Mouse (Mus musculus) embryonic facial prominence, embryonic 13.5 days (tissue): ENCODE results near the gene Mybbp1a. TPM values are rescaled to one million over a fixed set of nuclear protein-coding genes. Genes with fewer than 3 reads are reported as not detected.
"Not testable (repeated sequence)": the region's sequence is repeated elsewhere in the genome, so short reads cannot be mapped to it uniquely, and the experiment has no call there.

Source experiments
- ATAC-seq: fragments of 200-750 bp; cut with Nextera tagmentation; 2 replicates; pipeline ENCODE4 v1.8.0; 2017; ENCODE audit warnings: low read depth; ENCODE audit not compliant: insufficient number of reproducible peaks, insufficient read depth, low FRiP score, low TSS enrichment
- H3K27ac ChIP-seq: fragments of 300-500 bp; sonication (generic); 2 replicates; pipeline ENCODE4 v1.5.1; 2015; ENCODE audit warnings: moderate library complexity, mild to moderate bottlenecking, inconsistent platforms
- H3K27me3 ChIP-seq: fragments of 300-500 bp; sonication (generic); 2 replicates; pipeline ENCODE4 v1.6.1; 2015; ENCODE audit warnings: mild to moderate bottlenecking, inconsistent platforms
- H3K36me3 ChIP-seq: fragments of 300-500 bp; sonication (generic); 2 replicates; pipeline ENCODE4 v1.6.1; 2015; ENCODE audit warnings: mild to moderate bottlenecking, inconsistent platforms
- H3K4me1 ChIP-seq: fragments of 300-500 bp; sonication (generic); 2 replicates; pipeline ENCODE4 v1.6.1; 2015; ENCODE audit warnings: inconsistent platforms
- H3K4me2 ChIP-seq: fragments of 300-500 bp; sonication (generic); 2 replicates; pipeline ENCODE4 v1.6.1; 2015; ENCODE audit warnings: moderate library complexity, mild to moderate bottlenecking, inconsistent platforms
- H3K4me3 ChIP-seq: fragments of 300-500 bp; sonication (generic); 2 replicates; pipeline ENCODE4 v1.5.1; 2015; ENCODE audit warnings: mild to moderate bottlenecking, inconsistent platforms
- H3K9ac ChIP-seq: fragments of 300-500 bp; sonication (generic); 2 replicates; pipeline ENCODE4 v1.6.1; 2015; ENCODE audit warnings: mild to moderate bottlenecking, inconsistent platforms
- H3K9me3 ChIP-seq: fragments of 300-500 bp; sonication (generic); 2 replicates; pipeline ENCODE4 v1.6.1; 2016; ENCODE audit warnings: inconsistent platforms
- WGBS: fragments of 180-500 bp; shearing (Covaris S2); methylation state at CpG from one replicate; pipeline ENCODE4 v1.1.7; 2015; ENCODE audit warnings: mixed read lengths; 5-methylcytosine and 5-hydroxymethylcytosine counted together
- polyA plus RNA-seq: library from polyadenylated mRNA; unstranded; fragments of >200 nt; fragmentation: Nextera tagmentation; extraction: Ambion mirVana; gene quantifications from 2 replicates; pipeline ENCODE4 v1.2.1, GENCODE M21; 2015

Gene Mybbp1a
- polyA plus RNA-seq, 1 experiment from 2014 or later, result 174 TPM

GRCm38 (mm10) chr11:72429288-72429690 is 11.9 kb upstream of the Mybbp1a start:
- Histone ChIP-seq H3K4me2 (peak overlapping the region; percentile 40; the same call in 1 of the 2 replicates), H3K27ac (no peak overlapping the region), H3K4me1 (no peaks in the 10 kb centered on the region), H3K36me3 (no peaks in the 10 kb centered on the region), H3K27me3 (no peaks in the 10 kb centered on the region), H3K9me3 (no peaks in the 10 kb centered on the region; the same call in 1 of the 2 replicates), H3K4me3 (no peak overlapping the region), H3K9ac (no peak overlapping the region)
- 0 out of 2 replicates have a peak, but pooled peaks have one; percentile 71 for ATAC-seq
- WGBS, result 40% methylated on average over 7 of the region's 7 CpGs

DNA sequence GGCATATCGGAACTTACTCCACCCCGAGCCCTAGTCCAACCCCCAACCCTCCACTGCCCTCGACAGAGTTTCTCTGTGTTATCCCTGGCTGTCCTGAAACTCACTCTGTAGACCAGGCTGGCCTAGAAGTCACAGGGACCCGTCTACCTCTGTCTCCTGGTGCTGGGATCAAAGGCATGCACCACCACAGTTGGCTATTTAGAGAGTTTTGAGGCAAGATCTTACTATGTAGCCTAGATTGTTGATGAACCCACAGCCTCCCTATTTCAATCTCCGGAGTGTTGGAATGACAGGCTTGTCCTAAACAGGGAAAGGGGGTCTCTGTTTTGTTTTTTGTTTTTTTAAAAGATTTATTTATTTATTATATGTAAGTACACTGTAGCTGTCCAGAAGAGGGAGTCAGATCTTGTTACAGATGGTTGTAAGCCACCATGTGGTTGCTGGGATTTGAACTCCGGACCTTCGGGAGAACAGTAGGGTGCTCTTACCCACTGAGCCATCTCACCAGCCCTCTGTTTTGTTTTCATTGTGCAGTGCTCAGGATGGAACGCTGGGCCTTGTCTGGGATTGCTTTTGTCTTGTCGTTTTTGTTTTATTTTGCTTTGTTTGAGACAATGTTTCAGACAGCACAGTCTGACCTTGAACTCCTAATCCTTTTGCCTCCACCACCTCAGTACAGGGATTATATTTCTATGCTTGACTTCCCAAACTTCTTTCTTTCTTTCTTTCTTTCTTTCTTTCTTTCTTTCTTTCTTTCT is 10.7 kb upstream of the Mybbp1a start:
- not testable (repeated sequence) for H3K4me1 ChIP-seq, H3K36me3 ChIP-seq, H3K4me2 ChIP-seq, H3K4me3 ChIP-seq, H3K9me3 ChIP-seq, H3K9ac ChIP-seq, ATAC-seq, H3K27me3 ChIP-seq, H3K27ac ChIP-seq
- WGBS, result 65% methylated on average over 9 of the region's 9 CpGs

- Histone ChIP-seq H3K9me3 (no peaks in the 10 kb centered on the region), H3K27ac (no peak within 1 kb of the TSS), H3K4me3 (no peak within 1 kb of the TSS), H3K36me3 (no peaks in the 10 kb centered on the region), H3K9ac (no peak within 1 kb of the TSS), H3K4me1 (peaks cover 4% of the 10 kb centered on the region; the same call in 1 of the 2 replicates), H3K4me2 (no peak within 1 kb of the TSS), H3K27me3 (no peaks in the 10 kb centered on the region)
- ATAC-seq, result no peak
- WGBS, result 61% methylated on average over 11 of the region's 11 CpGs
These were observed 6.0 kb upstream of the Mybbp1a start, which contains the start of gene Ggt6 for GRCm38 (mm10) chr11:72434963-72435693. Ggt6 (plus strand) TSS chr11:72435526.

DNA sequence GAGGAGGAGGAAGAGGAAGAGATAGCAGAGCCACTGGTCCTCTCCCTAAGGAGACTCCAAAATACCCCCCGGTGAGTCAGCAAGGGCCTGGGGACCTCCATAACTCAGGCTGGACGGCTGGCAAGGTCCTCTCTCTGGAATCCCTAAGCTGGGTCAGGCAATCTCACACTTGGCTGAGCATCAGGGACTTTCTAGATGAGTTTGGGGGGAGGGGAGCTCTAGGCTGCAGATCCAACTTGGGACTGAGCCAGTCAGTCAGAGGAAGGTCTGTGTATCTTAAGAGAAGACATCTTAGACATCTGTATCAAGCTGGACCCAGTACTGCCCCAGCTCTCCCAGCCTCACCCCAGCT is 5.5 kb upstream of the Mybbp1a start:
- Histone ChIP-seq H3K27ac (no peak overlapping the region), H3K4me1 (peaks cover 4% of the 10 kb centered on the region; the same call in 1 of the 2 replicates), H3K9ac (no peak overlapping the region), H3K36me3 (no peaks in the 10 kb centered on the region), H3K4me2 (no peak overlapping the region), H3K9me3 (no peaks in the 10 kb centered on the region), H3K4me3 (no peak overlapping the region), H3K27me3 (no peaks in the 10 kb centered on the region)
- no peak for ATAC-seq
- WGBS, result 65% methylated on average over 2 of the region's 2 CpGs

DNA sequence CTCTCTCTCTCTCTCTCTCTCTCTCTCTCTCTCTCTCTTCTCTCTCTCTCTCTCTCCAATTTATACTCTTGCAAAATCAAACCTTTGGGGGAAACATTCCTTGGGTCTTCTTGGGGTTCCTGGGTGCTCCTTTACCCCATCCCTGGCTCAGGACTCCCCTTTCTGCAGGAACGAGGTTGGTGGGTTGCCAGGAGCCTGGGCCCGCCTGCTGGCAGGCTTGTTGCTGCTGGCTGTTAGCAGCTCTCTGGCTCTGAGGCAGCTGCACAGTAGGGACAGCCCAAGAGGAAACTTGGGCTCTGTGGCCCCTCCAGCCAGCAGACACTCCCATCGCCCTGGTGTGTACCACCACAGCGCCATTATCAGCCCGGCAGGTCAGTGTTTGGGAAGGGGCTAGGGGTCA is 4.9 kb upstream of the Mybbp1a start:
- Histone ChIP-seq H3K4me3 (no peak overlapping the region), H3K27me3 (no peaks in the 10 kb centered on the region), H3K4me2 (no peak overlapping the region), H3K36me3 (no peaks in the 10 kb centered on the region), H3K9ac (no peak overlapping the region), H3K9me3 (no peaks in the 10 kb centered on the region), H3K4me1 (peaks cover 4% of the 10 kb centered on the region; the same call in 1 of the 2 replicates), H3K27ac (no peak overlapping the region)
- 64% methylated on average over 5 of the region's 5 CpGs for WGBS
- ATAC-seq, result no peak

- Histone ChIP-seq H3K27me3 (no peaks in the 10 kb centered on the region), H3K36me3 (no peaks in the 10 kb centered on the region), H3K4me3 (no peak overlapping the region), H3K4me2 (no peak overlapping the region), H3K27ac (no peak overlapping the region), H3K9ac (no peak overlapping the region), H3K9me3 (no peaks in the 10 kb centered on the region), H3K4me1 (peaks cover 6% of the 10 kb centered on the region)
- WGBS, result 85% methylated on average over 16 of the region's 16 CpGs
- 0 out of 2 replicates have a peak, but pooled peaks have one; percentile 12 for ATAC-seq
These were observed 4.2 kb upstream of the Mybbp1a start for GRCm38 (mm10) chr11:72436756-72437650.

GRCm38 (mm10) chr11:72438411-72438810 is 2.7 kb upstream of the Mybbp1a start:
- H3K27ac ChIP-seq, result no peak overlapping the region
- no peak overlapping the region for H3K4me2 ChIP-seq
- ATAC-seq, result no peak
- H3K36me3 ChIP-seq, result peaks cover 13% of the 10 kb centered on the region
- H3K4me1 ChIP-seq, result peaks cover 13% of the 10 kb centered on the region
- H3K4me3 ChIP-seq, result no peak overlapping the region
- no peak overlapping the region for H3K9ac ChIP-seq
- no peaks in the 10 kb centered on the region for H3K27me3 ChIP-seq
- H3K9me3 ChIP-seq, result no peaks in the 10 kb centered on the region
- WGBS, result 63% methylated on average over 4 of the region's 4 CpGs

GRCm38 (mm10) chr11:72440597-72440964 is 574 bp upstream of the Mybbp1a start:
- H3K36me3 ChIP-seq, result peaks cover 34% of the 10 kb centered on the region
- peak overlapping the region; percentile 92 for H3K9ac ChIP-seq
- not testable (repeated sequence) for H3K27me3 ChIP-seq, ATAC-seq, H3K4me1 ChIP-seq, H3K9me3 ChIP-seq
- peak overlapping the region; percentile 76 for H3K4me3 ChIP-seq
- H3K4me2 ChIP-seq, result peak overlapping the region; percentile 79
- H3K27ac ChIP-seq, result peak overlapping the region; percentile 85
- 47% methylated on average over 6 of the region's 6 CpGs for WGBS

DNA sequence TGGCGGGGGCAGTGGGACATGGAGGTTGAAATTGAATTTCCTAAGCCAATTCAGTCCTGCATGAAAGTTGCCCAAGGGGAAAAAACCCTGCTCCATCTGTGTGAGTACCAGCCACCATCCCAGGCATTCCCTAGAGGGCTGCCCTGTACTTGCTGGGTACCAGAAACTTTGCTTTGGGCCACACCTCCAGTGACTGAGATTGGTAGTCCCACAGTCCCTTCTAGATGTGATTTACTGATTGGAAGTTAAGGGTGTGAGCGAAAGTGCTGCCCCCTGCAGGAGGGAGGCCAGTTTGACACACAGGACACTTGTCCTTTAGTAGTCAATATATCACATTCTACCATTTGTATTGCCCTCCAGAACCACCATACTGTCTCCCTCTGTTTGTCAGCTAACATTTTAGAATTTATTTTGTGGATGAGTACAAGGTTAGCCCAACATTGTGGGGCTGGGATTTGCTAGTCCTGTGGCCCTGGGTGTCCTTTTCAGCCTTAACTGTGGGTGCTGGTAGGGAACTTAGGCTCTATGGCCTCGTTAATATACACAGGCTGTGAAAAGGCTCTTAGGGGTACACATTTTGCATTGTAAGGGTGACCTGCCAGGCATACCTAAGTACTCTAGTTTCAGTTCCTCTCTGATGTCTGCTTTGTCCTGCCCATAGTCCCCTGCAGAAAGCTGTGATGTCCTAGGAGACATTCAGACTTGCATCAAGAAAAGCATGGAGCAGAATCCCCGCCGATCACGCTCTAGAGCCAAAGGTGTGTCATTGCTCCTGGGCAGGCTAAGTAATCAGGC is 5.4 kb downstream of the Mybbp1a start:
- Histone ChIP-seq H3K4me2 (no peak overlapping the region), H3K9me3 (no peaks in the 10 kb centered on the region), H3K4me1 (peaks cover 9% of the 10 kb centered on the region), H3K9ac (no peak overlapping the region), H3K27me3 (no peaks in the 10 kb centered on the region), H3K36me3 (peaks cover 94% of the 10 kb centered on the region), H3K4me3 (no peak overlapping the region), H3K27ac (no peak overlapping the region)
- WGBS, result 87% methylated on average over 6 of the region's 6 CpGs
- ATAC-seq, result no peak

DNA sequence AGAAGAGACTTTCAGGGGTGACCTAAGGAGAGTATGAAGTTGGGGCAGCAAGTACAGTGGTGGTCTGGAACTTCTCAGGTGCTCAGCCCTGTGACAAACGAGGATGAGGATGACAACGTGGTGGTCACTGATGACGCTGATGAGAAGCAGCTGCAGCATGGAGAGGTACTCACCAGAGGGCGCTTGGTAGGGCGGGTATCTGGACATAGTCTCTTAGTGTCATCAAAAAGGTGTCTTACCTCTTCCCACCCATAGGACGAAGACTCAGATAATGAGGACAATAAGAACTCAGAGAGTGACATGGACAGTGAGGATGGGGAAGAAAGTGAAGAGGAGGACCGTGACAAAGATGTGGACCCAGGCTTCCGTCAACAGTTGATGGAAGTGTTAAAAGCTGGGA is 6.3 kb downstream of the Mybbp1a start:
- H3K36me3 ChIP-seq, result peaks cover 100% of the 10 kb centered on the region
- no peak overlapping the region for H3K9ac ChIP-seq
- no peak overlapping the region for H3K27ac ChIP-seq
- H3K4me3 ChIP-seq, result no peak overlapping the region
- ATAC-seq, result no peak
- no peaks in the 10 kb centered on the region for H3K27me3 ChIP-seq
- no peak overlapping the region for H3K4me2 ChIP-seq
- H3K9me3 ChIP-seq, result no peaks in the 10 kb centered on the region
- 84% methylated on average over 8 of the region's 8 CpGs for WGBS
- H3K4me1 ChIP-seq, result peaks cover 2% of the 10 kb centered on the region
